Mouse (Mus musculus) heart, embryonic 14.5 days (tissue): ENCODE data around the gene Lmo4. TPM values are rescaled to one million over a fixed set of nuclear protein-coding genes. Genes with fewer than 3 reads are reported as not detected.

Experiments used
- ATAC-seq: fragments of 200-750 bp; cut with Nextera tagmentation; 2 replicates; pipeline ENCODE4 v1.8.0; 2017; ENCODE audit warnings: low read depth, moderate TSS enrichment; ENCODE audit not compliant: insufficient number of reproducible peaks, insufficient read depth, low FRiP score
- H3K27ac ChIP-seq, 2 experiments: fragments of 200-500 bp in 1 of 2; fragments of 300-500 bp in 1 of 2; sonication (generic) in 1 of 2; replicated peaks in 1 of 2; 2 replicates each; pipeline ENCODE4 v1.5.1; 2012 to 2014; ENCODE audit warnings: low read depth in 2 of 2, low read length in 2 of 2, control low read depth in 1 of 2, mild to moderate bottlenecking in 1 of 2, mixed read lengths in 1 of 2; ENCODE audit not compliant: control insufficient read depth in 1 of 2, insufficient read depth in 1 of 2
- H3K27me3 ChIP-seq: fragments of 300-500 bp; sonication (generic); 2 replicates; pipeline ENCODE4 v1.6.1; 2014; ENCODE audit warnings: mild to moderate bottlenecking, low read length, control low read depth; ENCODE audit not compliant: control insufficient read depth, insufficient read depth
- H3K36me3 ChIP-seq: fragments of 300-500 bp; sonication (generic); 2 replicates; pipeline ENCODE4 v1.6.1; 2014; ENCODE audit warnings: mild to moderate bottlenecking, control low read depth, low read length, mixed read lengths; ENCODE audit not compliant: control insufficient read depth, insufficient read depth
- H3K4me1 ChIP-seq, 2 experiments: fragments of 200-500 bp in 1 of 2; fragments of 300-500 bp in 1 of 2; sonication (generic) in 1 of 2; 2 replicates each; pipeline ENCODE4 v1.6.1; 2012 to 2014; ENCODE audit warnings: low read length in 2 of 2, control low read depth in 1 of 2, mixed read lengths in 1 of 2; ENCODE audit not compliant: control insufficient read depth in 2 of 2, insufficient read depth in 2 of 2
- H3K4me2 ChIP-seq: fragments of 300-500 bp; sonication (generic); 2 replicates; pipeline ENCODE4 v1.6.1; 2014; ENCODE audit warnings: mild to moderate bottlenecking, low read length
- H3K4me3 ChIP-seq, 2 experiments: fragments of 200-500 bp in 1 of 2; fragments of 300-500 bp in 1 of 2; sonication (generic) in 1 of 2; 2 replicates each; pipeline ENCODE4 v1.5.1; 2012 to 2014; ENCODE audit warnings: low read length in 2 of 2, mild to moderate bottlenecking in 2 of 2, control low read depth in 1 of 2, low read depth in 1 of 2, moderate library complexity in 1 of 2; ENCODE audit not compliant: control insufficient read depth in 1 of 2, insufficient read depth in 1 of 2
- H3K9ac ChIP-seq: fragments of 300-500 bp; sonication (generic); 2 replicates; pipeline ENCODE4 v1.6.1; 2014; ENCODE audit warnings: mild to moderate bottlenecking, low read length
- H3K9me3 ChIP-seq: fragments of 300-500 bp; sonication (generic); 2 replicates; pipeline ENCODE4 v1.6.1; 2016; ENCODE audit warnings: low read length, control low read depth; ENCODE audit not compliant: control insufficient read depth
- WGBS: fragments of 180-500 bp; shearing (Covaris S2); extraction: QIAGEN DNeasy Blood & Tissue Kit; methylation state at CpG from one replicate; pipeline ENCODE4 v1.1.7; 2014; 5-methylcytosine and 5-hydroxymethylcytosine counted together
- polyA plus RNA-seq: library from polyadenylated mRNA; unstranded; fragments of >200 nt; fragmentation: Nextera tagmentation; extraction: Ambion mirVana; gene quantifications from 2 replicates; pipeline ENCODE4 v1.2.1, GENCODE M21; 2014

The Lmo4 gene
- polyA plus RNA-seq, 1 experiment from 2014 or later: 45.2 TPM

- Histone ChIP-seq H3K27me3 (no peaks in the 10 kb centered on the region), H3K4me2 (no peak overlapping the region), H3K9ac (no peak overlapping the region), H3K4me3 (no peak overlapping the region), H3K36me3 (no peaks in the 10 kb centered on the region), H3K27ac (no peak overlapping the region), H3K9me3 (no peaks in the 10 kb centered on the region), H3K4me1 (peaks cover 15 to 32% of the 10 kb centered on the region in 2 experiments)
- no peak for ATAC-seq
- 92% methylated on average over 2 of the region's 2 CpGs for WGBS
These were observed 41.3 kb downstream of the Lmo4 start for GRCm38 (mm10) chr3:144163718-144164117.

DNA sequence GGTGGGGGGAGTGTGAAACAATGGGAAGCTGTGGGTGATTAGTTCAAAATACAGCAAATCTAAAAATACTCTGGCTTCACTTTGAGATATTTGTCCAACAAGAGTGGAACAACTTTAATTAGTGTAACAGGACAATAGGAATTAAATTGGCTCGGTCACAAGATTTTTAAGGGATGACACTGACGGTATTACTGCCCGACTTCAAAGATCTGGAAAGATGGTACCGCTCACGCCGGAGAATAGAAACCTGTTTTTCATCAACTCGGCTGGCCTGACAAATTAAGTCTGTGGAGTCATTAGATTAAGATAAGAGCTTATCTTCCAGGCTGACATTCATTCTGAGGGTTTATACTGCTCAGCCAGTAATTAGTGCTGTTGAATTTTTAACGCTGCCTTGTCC, 42.9 kb downstream of the Lmo4 start:
- H3K27ac ChIP-seq: peak overlapping the region in 1 of 2 experiments; percentile 39; a peak in 1 of 4 replicates
- peak overlapping the region; percentile 42 for H3K4me2 ChIP-seq

DNA sequence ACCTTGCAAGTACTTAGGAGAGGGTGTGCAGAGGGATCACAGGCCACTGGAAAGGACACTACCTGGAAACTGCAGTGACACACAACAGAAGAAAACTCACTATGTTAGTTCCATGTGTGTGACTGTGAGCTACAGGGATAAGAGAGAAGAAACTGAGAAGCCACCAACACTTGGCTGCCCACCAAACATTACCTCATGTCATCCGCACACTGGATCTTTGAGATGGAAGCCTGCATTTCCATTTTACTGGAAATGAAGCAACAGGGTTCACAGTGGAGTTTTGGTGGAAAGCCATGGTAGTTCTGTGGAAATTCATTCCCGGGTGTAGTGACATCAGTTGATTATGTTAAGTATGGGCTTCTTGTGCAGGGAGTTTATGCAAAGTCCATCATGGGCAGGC, 43.8 kb downstream of the Lmo4 start:
- Histone ChIP-seq H3K27ac (peak overlapping the region; percentile 39 to 45), H3K4me3 (no peak overlapping the region), H3K9ac (no peak overlapping the region), H3K4me2 (no peak overlapping the region), H3K27me3 (no peaks in the 10 kb centered on the region), H3K9me3 (no peaks in the 10 kb centered on the region), H3K36me3 (no peaks in the 10 kb centered on the region), H3K4me1 (peaks cover 15 to 32% of the 10 kb centered on the region in 2 experiments)
- no peak for ATAC-seq
- WGBS: 54% methylated on average over 2 of the region's 2 CpGs

More for the DNA sequence above, 42.9 kb downstream of the Lmo4 start:
- no peak overlapping the region for H3K4me3 ChIP-seq
- WGBS: 1% methylated on average over 8 of the region's 8 CpGs
- peaks cover 15 to 32% of the 10 kb centered on the region in 2 experiments for H3K4me1 ChIP-seq
- H3K9me3 ChIP-seq: no peaks in the 10 kb centered on the region
- H3K27me3 ChIP-seq: no peaks in the 10 kb centered on the region
- H3K36me3 ChIP-seq: no peaks in the 10 kb centered on the region
- no peak for ATAC-seq
- no peak overlapping the region for H3K9ac ChIP-seq

GRCm38 (mm10) chr3:144155746-144156145, 49.3 kb downstream of the Lmo4 start:
- Histone ChIP-seq H3K4me3 (no peak overlapping the region), H3K4me1 (peaks cover 7 to 13% of the 10 kb centered on the region in 2 experiments), H3K9ac (no peak overlapping the region), H3K27ac (no peak overlapping the region), H3K36me3 (no peaks in the 10 kb centered on the region), H3K4me2 (no peak overlapping the region), H3K27me3 (no peaks in the 10 kb centered on the region), H3K9me3 (no peaks in the 10 kb centered on the region)
- WGBS: 56% methylated on average over 3 of the region's 3 CpGs
- ATAC-seq: no peak

GRCm38 (mm10) chr3:144153395-144153794, 51.6 kb downstream of the Lmo4 start:
- Histone ChIP-seq H3K4me3 (no peak overlapping the region), H3K9me3 (no peaks in the 10 kb centered on the region), H3K9ac (no peak overlapping the region), H3K4me2 (no peak overlapping the region), H3K27ac (no peak overlapping the region), H3K4me1 (peaks cover 7 to 10% of the 10 kb centered on the region in 2 experiments; a peak in 3 of 4 replicates), H3K36me3 (no peaks in the 10 kb centered on the region), H3K27me3 (no peaks in the 10 kb centered on the region)
- WGBS: 55% methylated on average over 2 of the region's 2 CpGs
- ATAC-seq: no peak

DNA sequence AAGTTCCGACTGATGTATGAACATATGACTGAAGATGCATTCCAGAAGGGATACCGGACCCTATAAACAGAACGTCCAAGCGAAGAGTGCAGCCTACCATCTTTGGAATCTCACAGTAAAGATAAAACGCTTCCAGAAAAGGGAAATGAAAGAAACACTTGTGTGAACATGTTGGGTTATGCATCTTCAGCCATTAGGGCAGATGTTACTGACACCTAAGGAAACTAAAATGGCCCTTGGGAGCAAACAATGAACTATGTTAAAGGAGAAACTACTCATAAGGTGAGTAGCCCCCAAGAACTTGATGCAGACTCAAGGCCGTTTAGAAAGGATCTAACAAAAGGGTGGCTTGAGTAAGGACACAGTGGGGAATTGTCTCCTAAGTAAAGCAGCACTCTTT, 54.0 kb downstream of the Lmo4 start:
- Histone ChIP-seq H3K4me1 (peaks cover 7 to 10% of the 10 kb centered on the region in 2 experiments; a peak in 3 of 4 replicates), H3K36me3 (no peaks in the 10 kb centered on the region), H3K4me3 (no peak overlapping the region), H3K4me2 (no peak overlapping the region), H3K9ac (no peak overlapping the region), H3K9me3 (no peaks in the 10 kb centered on the region), H3K27me3 (no peaks in the 10 kb centered on the region), H3K27ac (no peak overlapping the region)
- ATAC-seq: no peak
- WGBS: 79% methylated on average over 6 of the region's 6 CpGs

GRCm38 (mm10) chr3:144148234-144148633, 56.8 kb downstream of the Lmo4 start:
- no peak for ATAC-seq

GRCm38 (mm10) chr3:144147244-144147643, 57.8 kb downstream of the Lmo4 start:
- WGBS: 82% methylated on average over 3 of the region's 3 CpGs
- no peaks in the 10 kb centered on the region for H3K27me3 ChIP-seq
- no peak for ATAC-seq
- no peak overlapping the region for H3K9ac ChIP-seq
- H3K4me3 ChIP-seq: no peak overlapping the region
- no peak overlapping the region for H3K4me2 ChIP-seq
- H3K36me3 ChIP-seq: no peaks in the 10 kb centered on the region
- H3K27ac ChIP-seq: no peak overlapping the region
- no peaks in the 10 kb centered on the region for H3K9me3 ChIP-seq
- peaks cover 0 to 2% of the 10 kb centered on the region in 2 experiments; a peak in 1 of 4 replicates for H3K4me1 ChIP-seq

More at GRCm38 (mm10) chr3:144148234-144148633, 56.8 kb downstream of the Lmo4 start:
- Histone ChIP-seq H3K27ac (no peak overlapping the region), H3K4me2 (no peak overlapping the region), H3K9me3 (no peaks in the 10 kb centered on the region), H3K36me3 (no peaks in the 10 kb centered on the region), H3K9ac (no peak overlapping the region), H3K27me3 (no peaks in the 10 kb centered on the region), H3K4me1 (peaks cover 0 to 2% of the 10 kb centered on the region in 2 experiments; a peak in 1 of 4 replicates), H3K4me3 (no peak overlapping the region)
- WGBS: 89% methylated on average over 3 of the region's 3 CpGs
